Mouse (Mus musculus): ENCODE measurements around the gene Amy2a3. TPM values are rescaled to one million over a fixed set of nuclear protein-coding genes. Genes with fewer than 3 reads are reported as not detected.

Amy2a3 gene
- not detected for polyA plus RNA-seq (2017; shearing (Covaris generic))

GRCm38 (mm10) chr3:113323952-113324351 lies at the start of gene Amy2a3:
Amy2a3 (minus strand) TSS chr3:113324052.

DNA sequence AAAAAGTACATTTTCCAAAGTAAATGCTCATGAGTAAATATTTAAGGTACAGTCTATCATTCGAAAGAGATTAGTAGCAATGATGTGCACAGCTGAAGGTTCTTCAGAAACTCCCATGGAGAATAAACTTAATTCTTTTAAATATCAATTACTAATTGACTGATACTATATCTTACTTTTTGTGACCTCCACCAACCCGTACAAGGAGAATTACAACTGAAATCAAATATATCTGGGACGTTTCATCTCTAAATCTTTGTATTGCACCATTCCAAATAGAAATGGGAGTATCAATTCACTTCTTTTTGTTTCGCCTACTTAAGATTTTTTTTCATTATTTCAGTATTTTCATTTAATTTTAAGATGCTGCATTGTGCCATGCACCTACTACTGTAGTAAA lies 32.7 kb upstream of the Amy2a3 start, which contains the start of gene Amy2a2:
Gene Amy2a2, minus strand, starts transcription at position 101 of the 400 bp plus-strand sequence.

DNA sequence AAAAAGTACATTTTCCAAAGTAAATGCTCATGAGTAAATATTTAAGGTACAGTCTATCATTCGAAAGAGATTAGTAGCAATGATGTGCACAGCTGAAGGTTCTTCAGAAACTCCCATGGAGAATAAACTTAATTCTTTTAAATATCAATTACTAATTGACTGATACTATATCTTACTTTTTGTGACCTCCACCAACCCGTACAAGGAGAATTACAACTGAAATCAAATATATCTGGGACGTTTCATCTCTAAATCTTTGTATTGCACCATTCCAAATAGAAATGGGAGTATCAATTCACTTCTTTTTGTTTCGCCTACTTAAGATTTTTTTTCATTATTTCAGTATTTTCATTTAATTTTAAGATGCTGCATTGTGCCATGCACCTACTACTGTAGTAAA lies 32.5 kb downstream of the Amy2a3 start, which contains the start of gene Amy2a4:
Gene Amy2a4, minus strand, starts transcription at position 101 of the 400 bp plus-strand sequence.

Other genes with a start within 250 kb of the Amy2a3 start
- not detected for gene Amy2a5, start 65.2 kb downstream of the Amy2a3 start, polyA plus RNA-seq (2017; shearing (Covaris generic))
- gene Amy2a4, start 32.6 kb downstream of the Amy2a3 start, polyA plus RNA-seq (2017; shearing (Covaris generic)): not detected
- not detected for gene Amy2a2, start 32.6 kb upstream of the Amy2a3 start, polyA plus RNA-seq (2017; shearing (Covaris generic))
- not detected for gene Amy2a1, start 208.4 kb upstream of the Amy2a3 start, polyA plus RNA-seq (2017; shearing (Covaris generic))

Data from effector memory CD4-positive, alpha-beta T cell, adult 5 months (primary cell).